Mouse (Mus musculus): ENCODE results near the gene Ttll13.

GRCm38 (mm10) chr7:80205705-80206589 is 40.2 kb upstream of the Ttll13 start:
- TF ChIP-seq CTCF (IDR thresholded peaks at IDR 0.05; ENCODE audit: borderline replicate concordance, control insufficient read depth, extremely low read depth, insufficient read depth, low read length, poor library complexity) = no peak
- no peak for TF ChIP-seq POLR2A (IDR thresholded peaks at IDR 0.05; ENCODE audit: control insufficient read depth, extremely low read depth, insufficient read depth, low read length, poor library complexity)

Measured in thymus, adult 2 months (tissue).